12 mouse cellular contexts compared by ENCODE assay signal in genomic region chr9:121303748-121304147, GRCm38 (mm10). TPM values are rescaled to one million over a fixed set of nuclear protein-coding genes. Genes with fewer than 3 reads are reported as not detected.
A peak's percentile ranks its signal among the peaks of the same experiment; 100 is the strongest.
DNase-seq lines count a peak whose midpoint lies in the region; ATAC-seq lines count a peak whose summit lies in the region.
"Had no signal": no experiment of that assay in that cellular context is flagged by ENCODE, and none has a peak within 500 bp of the region (broad histone marks: within the 10 kb centered on the region; RNA-seq: fewer than 3 reads in every experiment).

No protein-coding gene starts in this region.

- 17% methylated on average over 9 of the region's 9 CpGs for WGBS in hindbrain, embryonic 14.5 days
- 16% methylated on average over 9 of the region's 9 CpGs for WGBS in midbrain, embryonic 16.5 days

- H3K27me3 ChIP-seq in hindbrain, embryonic 14.5 days (ENCODE audit: control insufficient read depth, insufficient read depth, low read length): no peaks in the 10 kb centered on the region
- no peaks in the 10 kb centered on the region for H3K27me3 ChIP-seq in midbrain, embryonic 16.5 days (ENCODE audit: control insufficient read depth, insufficient read depth, low read depth, low read length)

- peak; percentile 33 for DNase-seq in kidney, adult 18-20 months
- DNase-seq in kidney, postnatal 4 days: no peak
- DNase-seq in embryo, embryonic 10.5 days (ENCODE audit: low spot score): peak; percentile 79
- no peak for DNase-seq in hindbrain, embryonic 14.5 days (ENCODE audit: low spot score)
- no peak for DNase-seq in ovary, postnatal 14 days (ENCODE audit: low spot score)
- DNase-seq in right cerebral cortex, adult 18-20 months: no peak
- DNase-seq: gastrocnemius, postnatal 25 days; lung, postnatal 14 days; thymus, postnatal 36 days had no signal

- no peaks in the 10 kb centered on the region for H3K36me3 ChIP-seq in hindbrain, embryonic 14.5 days (replicated peaks; ENCODE audit: control insufficient read depth, insufficient read depth)
- no peaks in the 10 kb centered on the region for H3K36me3 ChIP-seq in midbrain, embryonic 16.5 days (ENCODE audit: control insufficient read depth, insufficient read depth, low read length)

- no peak overlapping the region for H3K4me3 ChIP-seq in hindbrain, embryonic 14.5 days (replicated peaks; ENCODE audit: low read length)
- H3K4me3 ChIP-seq in midbrain, embryonic 16.5 days (ENCODE audit: low read depth, low read length): no peak overlapping the region

- no peak; the same call in 1 of the 2 replicates for ATAC-seq in hindbrain, embryonic 14.5 days (ENCODE audit: low FRiP score)
- ATAC-seq in midbrain, embryonic 16.5 days: peak; percentile 27; the same call in 1 of the 2 replicates
- no peak for ATAC-seq in inflammation-experienced regulatory T-cells, adult 6 months
- ATAC-seq: intestine, embryonic 16.5 days had no signal

- peak overlapping the region; percentile 27 for H3K4me2 ChIP-seq in hindbrain, embryonic 14.5 days (replicated peaks)
- peak overlapping the region; percentile 31 for H3K4me2 ChIP-seq in midbrain, embryonic 16.5 days (ENCODE audit: low read length)

- no peak overlapping the region for H3K9ac ChIP-seq in hindbrain, embryonic 14.5 days
- H3K9ac ChIP-seq in midbrain, embryonic 16.5 days (ENCODE audit: low read depth, low read length): 0 out of 2 replicates have a peak overlapping the region, but pooled peaks have one; percentile 35

- peaks cover 42% of the 10 kb centered on the region for H3K4me1 ChIP-seq in hindbrain, embryonic 14.5 days (replicated peaks; ENCODE audit: control insufficient read depth, insufficient read depth, low read length)
- H3K4me1 ChIP-seq in midbrain, embryonic 16.5 days (ENCODE audit: control insufficient read depth, insufficient read depth, low read length): peaks cover 28% of the 10 kb centered on the region

- H3K9me3 ChIP-seq in hindbrain, embryonic 14.5 days (ENCODE audit: control insufficient read depth, low read length): no peaks in the 10 kb centered on the region
- H3K9me3 ChIP-seq in midbrain, embryonic 16.5 days (replicated peaks; ENCODE audit: control insufficient read depth, low read length, poor library complexity, severe bottlenecking): no peaks in the 10 kb centered on the region

- peak overlapping the region; percentile 15; the same call in 1 of the 2 replicates for H3K27ac ChIP-seq in hindbrain, embryonic 14.5 days
- no peak overlapping the region for H3K27ac ChIP-seq in midbrain, embryonic 16.5 days (ENCODE audit: low read length)

RNA-seq across cellular contexts. Expression of gene Trak1, which starts 6.4 kb away (rescaled TPM):
- 63.0 and 65.9 TPM in 2 replicates for polyA plus RNA-seq in hindbrain, embryonic 14.5 days (2014; fragmentation: Nextera tagmentation; extraction: Ambion mirVana)
- polyA plus RNA-seq in midbrain, embryonic 16.5 days (2015; fragmentation: Nextera tagmentation; extraction: Ambion mirVana): 53.8 and 60.6 TPM in 2 replicates
- polyA plus RNA-seq in inflammation-experienced regulatory T-cells, adult 6 months (2017; shearing (Covaris generic)): 10 to 100 TPM in 2 of 3 experiments, 1 to 10 TPM in 1; 7.5 to 12.9 (median 11.8) TPM

RNA-seq across cellular contexts. Expression of gene Ulk4, which starts 26.8 kb away (rescaled TPM):
- 50.0 and 65.6 TPM in 2 replicates for polyA plus RNA-seq in hindbrain, embryonic 14.5 days (2014; fragmentation: Nextera tagmentation; extraction: Ambion mirVana)
- polyA plus RNA-seq in midbrain, embryonic 16.5 days (2015; fragmentation: Nextera tagmentation; extraction: Ambion mirVana): 102 and 112 TPM in 2 replicates
- 1 to 10 TPM in 2 of 3 experiments, not detected in 1; 1.6 to 3.8 TPM for polyA plus RNA-seq in inflammation-experienced regulatory T-cells, adult 6 months (2017; shearing (Covaris generic))

Comparison
In these comparisons a context has a peak if more than half of its experiments do, and no peak if none do; other contexts are left out.
1. DNase-seq: peak in kidney, adult 18-20 months (single experiment) and embryo, embryonic 10.5 days (single experiment); none in kidney, postnatal 4 days (0 of 2), hindbrain, embryonic 14.5 days (single experiment), ovary, postnatal 14 days (single experiment) and right cerebral cortex, adult 18-20 months (single experiment).
2. RNA of gene Ulk4, which starts 26.8 kb away (polyA plus RNA-seq): 102 to 112 TPM in midbrain, embryonic 16.5 days and 50.0 to 65.6 TPM in hindbrain, embryonic 14.5 days; 1.6 to 3.8 TPM in inflammation-experienced regulatory T-cells, adult 6 months; every median in the first group is over 10 times any median in the second.